Mouse (Mus musculus): ENCODE measurements around the gene Sparcl1. TPM values are rescaled to one million over a fixed set of nuclear protein-coding genes. Genes with fewer than 3 reads are reported as not detected.

Sparcl1 gene
- polyA plus RNA-seq, 1 experiment from 2014 or later: 84.5 TPM

GRCm38 (mm10) chr5:104035066-104035465 is 78.5 kb downstream of the Sparcl1 start:
- H3K27me3 ChIP-seq: no peaks in the 10 kb centered on the region
- ATAC-seq: no peak
- no peak overlapping the region for H3K27ac ChIP-seq
- H3K9me3 ChIP-seq: no peaks in the 10 kb centered on the region
- no peak overlapping the region for H3K4me2 ChIP-seq (replicated peaks)
- no peaks in the 10 kb centered on the region for H3K36me3 ChIP-seq
- no peak overlapping the region for H3K9ac ChIP-seq (replicated peaks)
- H3K4me1 ChIP-seq (replicated peaks): no peaks in the 10 kb centered on the region
- H3K4me3 ChIP-seq (replicated peaks): no peak overlapping the region

DNA sequence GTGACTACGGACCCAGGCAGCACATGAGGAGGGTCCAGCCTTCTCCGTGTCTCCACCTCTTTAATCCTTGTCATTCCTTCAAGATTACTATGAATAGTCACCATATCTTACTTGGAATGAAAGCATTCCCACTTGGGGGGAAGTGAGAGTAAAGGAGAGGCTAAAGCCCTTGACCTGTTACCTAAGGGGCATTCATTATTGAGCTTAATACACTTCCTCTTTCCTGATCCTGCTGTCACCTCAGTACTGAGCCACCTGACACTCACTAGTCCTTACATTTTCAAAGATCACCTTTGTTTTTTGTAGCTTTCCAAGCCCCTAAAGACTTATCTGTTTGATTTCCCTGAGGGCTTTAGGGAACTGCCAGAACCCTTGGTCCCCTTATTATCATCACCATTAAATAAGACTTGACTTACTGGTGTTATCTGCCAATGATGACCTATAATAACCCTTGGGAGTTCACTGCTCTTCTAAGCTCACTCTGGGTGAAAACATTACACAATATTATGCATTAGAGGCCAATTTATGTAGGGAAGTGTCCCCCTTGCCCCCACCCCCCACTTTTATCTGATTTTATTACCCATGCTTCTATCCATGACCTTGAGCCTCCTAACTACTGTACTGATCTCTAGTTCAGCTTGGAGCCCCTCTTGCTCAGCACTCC is 81.0 kb downstream of the Sparcl1 start:
- no peaks in the 10 kb centered on the region for H3K27me3 ChIP-seq
- H3K4me1 ChIP-seq (replicated peaks): no peaks in the 10 kb centered on the region
- H3K9ac ChIP-seq (replicated peaks): no peak overlapping the region
- ATAC-seq: no peak
- WGBS: 81% methylated on average over 2 of the region's 2 CpGs
- H3K36me3 ChIP-seq: no peaks in the 10 kb centered on the region
- no peak overlapping the region for H3K4me2 ChIP-seq (replicated peaks)
- no peak overlapping the region for H3K27ac ChIP-seq
- no peak overlapping the region for H3K4me3 ChIP-seq (replicated peaks)
- no peaks in the 10 kb centered on the region for H3K9me3 ChIP-seq

Small RNA genes lying within 50 kb of the gene (microRNA-seq; reads per million reads assigned to microRNA genes)
- gene Mir5619: 1.2 reads per million

Other genes starting within 250 kb of the Sparcl1 start
- 28.1 and 30.7 TPM in 2 replicates for gene Klhl8, start 202.5 kb downstream of the Sparcl1 start, polyA plus RNA-seq (2015; fragmentation: Nextera tagmentation; extraction: Ambion mirVana)
- gene Hsd17b13, start 136.3 kb downstream of the Sparcl1 start, polyA plus RNA-seq (2015; fragmentation: Nextera tagmentation; extraction: Ambion mirVana): not detected in 2 replicates
- 1.2 and 1.8 TPM in 2 replicates for gene Hsd17b11, start 91.8 kb downstream of the Sparcl1 start, polyA plus RNA-seq (2015; fragmentation: Nextera tagmentation; extraction: Ambion mirVana)
- gene Nudt9, start 67.4 kb downstream of the Sparcl1 start, polyA plus RNA-seq (2015; fragmentation: Nextera tagmentation; extraction: Ambion mirVana): 54.8 and 58.2 TPM in 2 replicates
- gene Gm17660, start 36.1 kb downstream of the Sparcl1 start, polyA plus RNA-seq (2015; fragmentation: Nextera tagmentation; extraction: Ambion mirVana): not detected in 2 replicates
- gene Dspp, start 57.0 kb upstream of the Sparcl1 start, polyA plus RNA-seq (2015; fragmentation: Nextera tagmentation; extraction: Ambion mirVana): not detected in 2 replicates
- 0.59 and 0.89 TPM in 2 replicates for gene Dmp1, start 88.9 kb upstream of the Sparcl1 start, polyA plus RNA-seq (2015; fragmentation: Nextera tagmentation; extraction: Ambion mirVana)
- 0.12 TPM in 1 of 2 replicates, not detected in the other for gene Ibsp, start 185.4 kb upstream of the Sparcl1 start, polyA plus RNA-seq (2015; fragmentation: Nextera tagmentation; extraction: Ambion mirVana)
- not detected in 2 replicates for gene Mepe, start 211.6 kb upstream of the Sparcl1 start, polyA plus RNA-seq (2015; fragmentation: Nextera tagmentation; extraction: Ambion mirVana)